Mouse (Mus musculus) embryonic fibroblast, embryonic 13.5 days (primary cell): ENCODE measurements around the gene Armc7.

Experiments used
- CTCF ChIP-seq: IDR thresholded peaks from 2 replicates; pipeline ENCODE4 v1.5.1; 2011; ENCODE audit warnings: mild to moderate bottlenecking, control low read depth, low read length, moderate library complexity, borderline replicate concordance; ENCODE audit not compliant: insufficient read depth
- POLR2A ChIP-seq: IDR thresholded peaks from 2 replicates; pipeline ENCODE4 v1.6.1; 2011; ENCODE audit warnings: low read depth, mild to moderate bottlenecking, control low read depth, low read length, moderate library complexity

- TF ChIP-seq CTCF: no peak
- no peak for TF ChIP-seq POLR2A
Observed at GRCm38 (mm10) chr11:115512407-115513183, 37.1 kb downstream of the Armc7 start.
